Mouse (Mus musculus) C2C12 (cell line): ENCODE results near the gene Mien1.

ENCODE experiments used
- CTCF ChIP-seq: IDR thresholded peaks from one replicate; pipeline ENCODE4 v1.5.1; 2011; ENCODE audit not compliant: control insufficient read depth, insufficient read depth, insufficient read length
- MYOD1 ChIP-seq: IDR thresholded peaks from one replicate; pipeline ENCODE4 v1.6.1; 2011; ENCODE audit warnings: low read depth; ENCODE audit not compliant: control insufficient read depth, insufficient read length
- USF1 ChIP-seq: IDR thresholded peaks from one replicate; pipeline ENCODE4 v1.6.1; 2011; ENCODE audit warnings: low read depth, mild to moderate bottlenecking, control low read depth, moderate library complexity

DNA sequence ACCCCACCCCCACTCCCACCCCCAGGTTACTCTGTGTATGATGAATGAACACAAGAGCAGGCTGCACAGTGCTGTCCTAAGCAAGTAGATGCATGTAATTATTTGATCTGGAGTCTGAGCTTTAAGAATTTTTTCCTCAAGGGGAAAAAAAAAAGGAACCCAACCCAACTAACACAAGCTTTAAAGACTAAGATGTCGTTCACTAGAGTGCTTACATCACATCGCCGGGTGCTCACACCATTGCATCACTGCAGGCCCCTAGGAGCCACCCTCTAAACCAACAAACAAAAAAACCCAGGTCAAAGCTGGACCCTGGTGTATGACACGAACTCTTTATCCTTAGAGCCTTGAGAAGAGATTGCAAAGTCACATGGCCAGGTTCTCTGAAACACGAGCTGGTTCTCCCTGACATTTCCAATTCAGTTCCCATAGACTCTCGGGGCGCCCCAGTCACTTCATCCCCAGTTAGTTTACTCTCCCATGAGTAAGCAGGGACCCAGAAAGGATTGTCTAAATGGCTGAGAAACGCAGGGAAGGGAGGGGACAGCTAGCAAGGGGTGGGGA is 35.2 kb upstream of the Mien1 start:
- no peak for TF ChIP-seq USF1
- TF ChIP-seq CTCF = no peak
- TF ChIP-seq MYOD1 = no peak
